Mouse (Mus musculus) liver, embryonic 13.5 days (tissue): ENCODE results near the gene Zfp213. TPM values are rescaled to one million over a fixed set of nuclear protein-coding genes. Genes with fewer than 3 reads are reported as not detected.

ENCODE experiments used
- ATAC-seq: fragments of 200-750 bp; cut with Nextera tagmentation; 2 replicates; pipeline ENCODE4 v1.8.0; 2017; ENCODE audit warnings: low read depth, mild to moderate bottlenecking, moderate number of reproducible peaks, moderate library complexity
- DNase-seq: peaks from one replicate; pipeline ENCODE4 v3.0.0; 2022
- H3K27ac ChIP-seq: fragments of 300-500 bp; sonication (generic); 2 replicates; pipeline ENCODE4 v1.5.1; 2015; ENCODE audit warnings: moderate library complexity, mild to moderate bottlenecking, inconsistent platforms
- H3K27me3 ChIP-seq: fragments of 300-500 bp; sonication (generic); 2 replicates; pipeline ENCODE4 v1.6.1; 2015; ENCODE audit warnings: mild to moderate bottlenecking, inconsistent platforms
- H3K36me3 ChIP-seq: fragments of 300-500 bp; sonication (generic); 2 replicates; pipeline ENCODE4 v1.6.1; 2015; ENCODE audit warnings: mild to moderate bottlenecking, inconsistent platforms
- H3K4me1 ChIP-seq: fragments of 300-500 bp; sonication (generic); replicated peaks from 2 replicates; pipeline ENCODE4 v1.6.1; 2015; ENCODE audit warnings: inconsistent platforms
- H3K4me2 ChIP-seq: fragments of 300-500 bp; sonication (generic); 2 replicates; pipeline ENCODE4 v1.6.1; 2015; ENCODE audit warnings: inconsistent platforms, mild to moderate bottlenecking, moderate library complexity
- H3K4me3 ChIP-seq: fragments of 300-500 bp; sonication (generic); replicated peaks from 2 replicates; pipeline ENCODE4 v1.5.1; 2015; ENCODE audit warnings: mild to moderate bottlenecking, inconsistent platforms
- H3K9ac ChIP-seq: fragments of 300-500 bp; sonication (generic); 2 replicates; pipeline ENCODE4 v1.6.1; 2015; ENCODE audit warnings: mild to moderate bottlenecking, inconsistent platforms
- H3K9me3 ChIP-seq: fragments of 300-500 bp; sonication (generic); replicated peaks from 2 replicates; pipeline ENCODE4 v1.6.1; 2016; ENCODE audit warnings: inconsistent platforms
- WGBS: fragments of 180-500 bp; shearing (Covaris S2); methylation state at CpG from one replicate; pipeline ENCODE4 v1.1.7; 2015; ENCODE audit not compliant: insufficient replicate concordance; 5-methylcytosine and 5-hydroxymethylcytosine counted together
- polyA plus RNA-seq: library from polyadenylated mRNA; unstranded; fragments of >200 nt; fragmentation: Nextera tagmentation; extraction: Ambion mirVana; gene quantifications from 2 replicates; pipeline ENCODE4 v1.2.1, GENCODE M21; 2015

Zfp213 gene
- polyA plus RNA-seq, 1 experiment from 2014 or later, result 6.5 TPM

- Histone ChIP-seq H3K27me3 (no peaks in the 10 kb centered on the region), H3K9ac (no peak overlapping the region), H3K36me3 (peaks cover 11% of the 10 kb centered on the region), H3K27ac (no peak overlapping the region), H3K4me2 (no peak overlapping the region), H3K4me3 (no peak overlapping the region), H3K9me3 (no peaks in the 10 kb centered on the region), H3K4me1 (no peaks in the 10 kb centered on the region)
- WGBS, result 18% methylated on average over 5 of the region's 5 CpGs
- DNase-seq, result no peak
- no peak for ATAC-seq
These were observed 7.0 kb upstream of the Zfp213 start for GRCm38 (mm10) chr17:23571084-23571483.

GRCm38 (mm10) chr17:23570017-23570416, 6.0 kb upstream of the Zfp213 start:
- no peaks in the 10 kb centered on the region for H3K9me3 ChIP-seq
- 30% methylated on average over 6 of the region's 6 CpGs for WGBS
- ATAC-seq, result 0 out of 2 replicates have a peak, but pooled peaks have one; percentile 39
- H3K27me3 ChIP-seq, result no peaks in the 10 kb centered on the region
- H3K4me3 ChIP-seq, result no peak overlapping the region
- 0 out of 2 replicates have a peak, but pooled peaks cover 3% of the 10 kb centered on the region for H3K36me3 ChIP-seq
- H3K4me2 ChIP-seq, result no peak overlapping the region
- H3K27ac ChIP-seq, result no peak overlapping the region
- H3K9ac ChIP-seq, result no peak overlapping the region
- DNase-seq, result no peak
- peaks cover 9% of the 10 kb centered on the region for H3K4me1 ChIP-seq

- no peak overlapping the region for H3K4me3 ChIP-seq
- no peak overlapping the region for H3K9ac ChIP-seq
- DNase-seq (no peak), ATAC-seq (no peak)
- no peaks in the 10 kb centered on the region for H3K36me3 ChIP-seq
- H3K4me2 ChIP-seq, result no peak overlapping the region
- no peak overlapping the region for H3K27ac ChIP-seq
- H3K9me3 ChIP-seq, result no peaks in the 10 kb centered on the region
- H3K27me3 ChIP-seq, result no peaks in the 10 kb centered on the region
- H3K4me1 ChIP-seq, result peaks cover 14% of the 10 kb centered on the region
- WGBS, result 41% methylated on average over 5 of the region's 5 CpGs
These were observed 4.3 kb upstream of the Zfp213 start for GRCm38 (mm10) chr17:23568370-23568769.

- peaks cover 20% of the 10 kb centered on the region for H3K4me1 ChIP-seq
- ATAC-seq (no peak), DNase-seq (no peak)
- no peaks in the 10 kb centered on the region for H3K36me3 ChIP-seq
- no peaks in the 10 kb centered on the region for H3K27me3 ChIP-seq
- H3K4me2 ChIP-seq, result no peak overlapping the region
- 40% methylated on average over 5 of the region's 5 CpGs for WGBS
- H3K4me3 ChIP-seq, result no peak overlapping the region
- H3K9ac ChIP-seq, result no peak overlapping the region
- no peaks in the 10 kb centered on the region for H3K9me3 ChIP-seq
- no peak overlapping the region for H3K27ac ChIP-seq
These were observed 2.7 kb upstream of the Zfp213 start for GRCm38 (mm10) chr17:23566787-23567186.

- peak overlapping the region; percentile 94 for H3K9ac ChIP-seq
- no peaks in the 10 kb centered on the region for H3K27me3 ChIP-seq
- H3K27ac ChIP-seq, result peak overlapping the region; percentile 93
- peak overlapping the region; percentile 84 for H3K4me3 ChIP-seq
- 0% methylated on average over 8 of the region's 8 CpGs for WGBS
- peaks cover 14% of the 10 kb centered on the region for H3K36me3 ChIP-seq
- ATAC-seq (peak; percentile 85), DNase-seq (no peak)
- no peaks in the 10 kb centered on the region for H3K9me3 ChIP-seq
- peaks cover 20% of the 10 kb centered on the region for H3K4me1 ChIP-seq
- H3K4me2 ChIP-seq, result peak overlapping the region; percentile 84
These were observed 304 bp upstream of the Zfp213 start for GRCm38 (mm10) chr17:23564368-23564715.

GRCm38 (mm10) chr17:23559767-23560166, 4.3 kb downstream of the Zfp213 start:
- Histone ChIP-seq H3K4me2 (no peak overlapping the region), H3K27ac (no peak overlapping the region), H3K9ac (no peak overlapping the region), H3K36me3 (peaks cover 58% of the 10 kb centered on the region), H3K4me1 (peaks cover 13% of the 10 kb centered on the region), H3K9me3 (no peaks in the 10 kb centered on the region), H3K27me3 (no peaks in the 10 kb centered on the region), H3K4me3 (no peak overlapping the region)
- DNase-seq (no peak), ATAC-seq (no peak)
- 59% methylated on average over 11 of the region's 11 CpGs for whole genome bisulfite sequencing

GRCm38 (mm10) chr17:23555243-23555916, 8.7 kb downstream of the Zfp213 start:
- whole genome bisulfite sequencing, result 67% methylated on average over 7 of the region's 7 CpGs
- H3K27ac ChIP-seq, result no peak overlapping the region
- no peaks in the 10 kb centered on the region for H3K9me3 ChIP-seq
- peaks cover 51% of the 10 kb centered on the region for H3K36me3 ChIP-seq
- no peaks in the 10 kb centered on the region for H3K27me3 ChIP-seq
- DNase-seq, result no peak
- no peak overlapping the region for H3K9ac ChIP-seq
- H3K4me3 ChIP-seq, result no peak overlapping the region
- H3K4me2 ChIP-seq, result no peak overlapping the region
- no peak for ATAC-seq
- H3K4me1 ChIP-seq, result peaks cover 29% of the 10 kb centered on the region

GRCm38 (mm10) chr17:23554321-23554720, 9.7 kb downstream of the Zfp213 start:
- H3K27me3 ChIP-seq, result no peaks in the 10 kb centered on the region
- H3K4me2 ChIP-seq, result no peak overlapping the region
- no peak for DNase-seq
- no peaks in the 10 kb centered on the region for H3K9me3 ChIP-seq
- no peak overlapping the region for H3K9ac ChIP-seq
- ATAC-seq, result no peak
- H3K4me1 ChIP-seq, result peaks cover 35% of the 10 kb centered on the region
- H3K36me3 ChIP-seq, result peaks cover 47% of the 10 kb centered on the region
- H3K27ac ChIP-seq, result no peak overlapping the region
- no peak overlapping the region for H3K4me3 ChIP-seq

GRCm38 (mm10) chr17:23553634-23554120, 10.4 kb downstream of the Zfp213 start:
- Histone ChIP-seq H3K4me3 (no peak overlapping the region), H3K4me1 (peaks cover 42% of the 10 kb centered on the region), H3K9me3 (no peaks in the 10 kb centered on the region), H3K4me2 (no peak overlapping the region), H3K27ac (no peak overlapping the region), H3K36me3 (peaks cover 41% of the 10 kb centered on the region), H3K9ac (no peak overlapping the region), H3K27me3 (no peaks in the 10 kb centered on the region)
- ATAC-seq, result no peak
- DNase-seq, result no peak
- 61% methylated on average over 1 of the region's 1 CpGs for WGBS

- Histone ChIP-seq H3K27ac (peak overlapping the region; percentile 40; the same call in 1 of the 2 replicates), H3K27me3 (no peaks in the 10 kb centered on the region)
- 77% methylated on average over 8 of the region's 8 CpGs for WGBS
These were observed 11.0 kb downstream of the Zfp213 start for GRCm38 (mm10) chr17:23552896-23553633.

GRCm38 (mm10) chr17:23551963-23552362, 12.1 kb downstream of the Zfp213 start:
- Histone ChIP-seq H3K9me3 (no peaks in the 10 kb centered on the region), H3K27me3 (no peaks in the 10 kb centered on the region), H3K36me3 (peaks cover 24% of the 10 kb centered on the region), H3K4me1 (peaks cover 51% of the 10 kb centered on the region), H3K4me2 (0 out of 2 replicates have a peak overlapping the region, but pooled peaks have one; percentile 14), H3K4me3 (no peak overlapping the region), H3K9ac (no peak overlapping the region), H3K27ac (no peak overlapping the region)
- ATAC-seq (no peak), DNase-seq (no peak)
- WGBS, result 55% methylated on average over 5 of the region's 5 CpGs

More at GRCm38 (mm10) chr17:23552896-23553633, 11.0 kb downstream of the Zfp213 start:
- DNase-seq, result no peak
- H3K36me3 ChIP-seq, result peaks cover 35% of the 10 kb centered on the region
- H3K4me1 ChIP-seq, result peaks cover 48% of the 10 kb centered on the region
- no peaks in the 10 kb centered on the region for H3K9me3 ChIP-seq
- no peak overlapping the region for H3K4me2 ChIP-seq
- no peak overlapping the region for H3K9ac ChIP-seq
- H3K4me3 ChIP-seq, result no peak overlapping the region
- no peak for ATAC-seq
